Mouse (Mus musculus) CH12.LX (cell line): Measurements from ENCODE around the gene Fggy. TPM values are rescaled to one million over a fixed set of nuclear protein-coding genes. Genes with fewer than 3 reads are reported as not detected.

Experiments
- DNase-seq: peaks from one replicate; pipeline ENCODE4 v3.0.0-alpha.2; 2013; ENCODE audit errors: extremely low read depth
- H3K27ac ChIP-seq: 2 replicates; pipeline ENCODE4 v1.5.1; 2012; ENCODE audit warnings: low read depth, mild to moderate bottlenecking, control low read depth, moderate library complexity; ENCODE audit not compliant: insufficient read depth
- H3K27me3 ChIP-seq: replicated peaks from 2 replicates; pipeline ENCODE3; 2012; ENCODE audit warnings: inconsistent platforms
- H3K36me3 ChIP-seq, 2 experiments: replicated peaks in 1 of 2; 2 replicates each; pipeline versions ENCODE3 to v1.6.1; 2012; ENCODE audit warnings: inconsistent platforms in 1 of 2, low read length in 1 of 2, mild to moderate bottlenecking in 1 of 2, mixed read lengths in 1 of 2, moderate library complexity in 1 of 2; ENCODE audit not compliant: control insufficient read depth in 1 of 2, insufficient read depth in 1 of 2
- H3K4me1 ChIP-seq, 2 experiments: 2 replicates each; pipeline ENCODE4 v1.6.1; 2012; ENCODE audit warnings: inconsistent platforms in 1 of 2, moderate library complexity in 1 of 2; ENCODE audit not compliant: insufficient read depth in 2 of 2, control insufficient read depth in 1 of 2
- H3K4me2 ChIP-seq: 2 replicates; pipeline ENCODE4 v1.6.1; 2012; ENCODE audit warnings: low read depth, mild to moderate bottlenecking, control low read depth; ENCODE audit not compliant: poor library complexity, insufficient read depth, severe bottlenecking
- H3K4me3 ChIP-seq, 3 experiments: fragments of 150-350 bp in 1 of 3; sonication (generic) in 1 of 3; replicated peaks in 1 of 3; 2 replicates each; pipeline versions ENCODE3 to v1.5.1; 2011 to 2012; ENCODE audit warnings: low read depth in 2 of 3, low read length in 2 of 3, mild to moderate bottlenecking in 2 of 3, moderate library complexity in 2 of 3, control low read depth in 1 of 3, improper control_type of control experiment in 1 of 3, inconsistent platforms in 1 of 3, mixed read lengths in 1 of 3; ENCODE audit not compliant: poor library complexity in 1 of 3
- H3K79me2 ChIP-seq: replicated peaks from 2 replicates; pipeline ENCODE4 v1.6.1; 2012; ENCODE audit warnings: mild to moderate bottlenecking, moderate library complexity; ENCODE audit not compliant: control insufficient read depth, poor library complexity, insufficient read depth, severe bottlenecking; ENCODE audit errors: extremely low read depth
- H3K9ac ChIP-seq: 2 replicates; pipeline ENCODE4 v1.6.1; 2012; ENCODE audit warnings: low read depth, mild to moderate bottlenecking, control low read depth, moderate library complexity; ENCODE audit not compliant: insufficient read depth
- H3K9me3 ChIP-seq: replicated peaks from 2 replicates; pipeline ENCODE3; 2012; ENCODE audit warnings: low read length, inconsistent platforms, mixed read lengths
- BHLHE40 ChIP-seq: IDR thresholded peaks from 2 replicates; pipeline ENCODE4 v1.6.1; 2011; ENCODE audit warnings: mild to moderate bottlenecking, low read depth, low read length, improper control_type of control experiment
- CHD1 ChIP-seq: IDR thresholded peaks from 2 replicates; pipeline ENCODE4 v1.6.1; 2012; ENCODE audit warnings: low read depth, low read length, improper control_type of control experiment, inconsistent platforms
- CHD2 ChIP-seq: IDR thresholded peaks from 2 replicates; pipeline ENCODE4 v1.6.1; 2011; ENCODE audit warnings: low read length, improper control_type of control experiment
- CTCF ChIP-seq, 2 experiments: IDR thresholded peaks in 1 of 2; conservative IDR thresholded peaks in 1 of 2; 2 replicates each; pipeline ENCODE4 v1.5.1; 2011 to 2012; ENCODE audit warnings: low read depth in 2 of 2, low read length in 2 of 2, improper control_type of control experiment in 1 of 2, inconsistent platforms in 1 of 2, mild to moderate bottlenecking in 1 of 2, moderate library complexity in 1 of 2
- E2F4 ChIP-seq: IDR thresholded peaks from 2 replicates; pipeline ENCODE4 v1.6.1; 2011; ENCODE audit warnings: low read depth, low read length, improper control_type of control experiment; ENCODE audit not compliant: insufficient replicate concordance
- ELF1 ChIP-seq: IDR thresholded peaks from 2 replicates; pipeline ENCODE4 v1.6.1; 2014; ENCODE audit warnings: low read depth, mild to moderate bottlenecking, inconsistent platforms, low read length, improper control_type of control experiment
- EP300 ChIP-seq: IDR thresholded peaks from 2 replicates; pipeline ENCODE4 v1.6.1; 2011; ENCODE audit warnings: low read length, improper control_type of control experiment
- ETS1 ChIP-seq: conservative IDR thresholded peaks from 2 replicates; pipeline ENCODE4 v1.6.1; 2012; ENCODE audit warnings: low read depth, mild to moderate bottlenecking, inconsistent platforms, low read length, improper control_type of control experiment, moderate library complexity
- GABPA ChIP-seq: IDR thresholded peaks from 2 replicates; pipeline ENCODE4 v1.6.1; 2012; ENCODE audit warnings: low read depth, low read length, improper control_type of control experiment, inconsistent platforms; ENCODE audit not compliant: insufficient replicate concordance
- JUND ChIP-seq: conservative IDR thresholded peaks from 2 replicates; pipeline ENCODE4 v1.6.1; 2011; ENCODE audit warnings: low read depth, low read length, improper control_type of control experiment
- KAT2A ChIP-seq: IDR thresholded peaks from 2 replicates; pipeline ENCODE4 v1.6.1; 2012; ENCODE audit warnings: low read length, improper control_type of control experiment, inconsistent platforms; ENCODE audit not compliant: insufficient replicate concordance
- MAX ChIP-seq: IDR thresholded peaks from 2 replicates; pipeline ENCODE4 v1.6.1; 2011; ENCODE audit warnings: low read length, improper control_type of control experiment
- MXI1 ChIP-seq: IDR thresholded peaks from 2 replicates; pipeline ENCODE4 v1.6.1; 2011; ENCODE audit warnings: mild to moderate bottlenecking, low read depth, low read length, improper control_type of control experiment
- MYC ChIP-seq: IDR thresholded peaks from 2 replicates; pipeline ENCODE4 v1.6.1; 2011; ENCODE audit warnings: low read depth, mild to moderate bottlenecking, improper control_type of control experiment, low read length
- NELFE ChIP-seq: IDR thresholded peaks from 2 replicates; pipeline ENCODE4 v1.6.1; 2011; ENCODE audit warnings: low read depth, low read length, improper control_type of control experiment
- NRF1 ChIP-seq: IDR thresholded peaks from 2 replicates; pipeline ENCODE4 v1.6.1; 2014; ENCODE audit warnings: low read depth, mild to moderate bottlenecking, inconsistent platforms, low read length, improper control_type of control experiment, moderate library complexity
- PAX5 ChIP-seq: IDR thresholded peaks from 2 replicates; pipeline ENCODE4 v1.6.1; 2012; ENCODE audit warnings: low read length, inconsistent platforms, mixed read lengths
- POLR2A ChIP-seq: IDR thresholded peaks from 2 replicates; pipeline ENCODE4 v1.6.1; 2011; ENCODE audit warnings: low read depth, mild to moderate bottlenecking, improper control_type of control experiment, low read length
- POLR2AphosphoS2 ChIP-seq: IDR thresholded peaks from 2 replicates; pipeline ENCODE4 v1.6.1; 2011; ENCODE audit warnings: low read depth, low read length, improper control_type of control experiment
- SMC3 ChIP-seq: IDR thresholded peaks from 2 replicates; pipeline ENCODE4 v1.6.1; 2011; ENCODE audit warnings: low read depth, low read length, improper control_type of control experiment
- UBTF ChIP-seq: IDR thresholded peaks from 2 replicates; pipeline ENCODE4 v1.6.1; 2012; ENCODE audit warnings: low read depth, mild to moderate bottlenecking, inconsistent platforms, low read length, improper control_type of control experiment, moderate library complexity
- ZMIZ1 ChIP-seq: IDR thresholded peaks from 2 replicates; pipeline ENCODE4 v1.6.1; 2012; ENCODE audit warnings: low read depth, mild to moderate bottlenecking, inconsistent platforms, low read length, improper control_type of control experiment
- ZNF384 ChIP-seq: IDR thresholded peaks from 2 replicates; pipeline ENCODE4 v1.6.1; 2012; ENCODE audit warnings: low read depth, low read length, improper control_type of control experiment, inconsistent platforms
- dilution Hi-C: fragments of 300-500 bp; cut with MboI; formaldehyde crosslinking; loops from 2 replicates; pipeline ENCODE4 v1.14.3; 2020; ENCODE audit warnings: low sequenced_read_pairs; ENCODE audit not compliant: extremely low pct_unique_long_range_greater_than_20kb, extremely low pct_ligation_motif_present
- in situ Hi-C: fragments of 300-500 bp; cut with MboI; formaldehyde crosslinking; loops from 3 replicates; pipeline ENCODE4 v1.14.3; 2019; ENCODE audit warnings: low sequenced_read_pairs, low pct_ligation_motif_present, low pct_unique_long_range_greater_than_20kb, mixed read lengths
- polyA plus RNA-seq: library from polyadenylated mRNA; unstranded; fragments of >175 nt; gene quantifications from 2 replicates; pipeline ENCODE4 v1.2.1, GENCODE M21; 2012; ENCODE audit warnings: low read depth; ENCODE audit not compliant: insufficient read length
- total RNA-seq, 2 experiments: library from RNA; depleted of rRNA; stranded (reverse); fragments of 300-350 nt in 1 of 2; fragments of >200 nt in 1 of 2; gene quantifications; 2 replicates each; pipeline ENCODE4 v1.2.3; 2012 to 2014

The Fggy gene
- total and polyA plus RNA-seq, 3 experiments, result 6.2 to 7.5 (median 6.9) TPM

GRCm38 (mm10) chr4:95788867-95789266 is 231.6 kb downstream of the Fggy start:
- H3K27ac ChIP-seq, result no peak overlapping the region
- TF ChIP-seq POLR2A (no peak), JUND (no peak), UBTF (no peak), EP300 (no peak), CTCF (conservative IDR thresholded peaks at IDR 0.05 in 1 of 2, IDR thresholded peaks at IDR 0.05 in 1 of 2; ENCODE audit: low read depth in 2 of 2, low read length in 2 of 2) (no peak), PAX5 (no peak), E2F4 (no peak), SMC3 (no peak), CHD1 (no peak)
- in situ Hi-C loops (no loop called here), dilution Hi-C loops (no loop called here)
- H3K36me3 ChIP-seq, result no peaks in the 10 kb centered on the region
- H3K9me3 ChIP-seq, result no peaks in the 10 kb centered on the region
- no peak overlapping the region for H3K4me2 ChIP-seq
- no peak overlapping the region for H3K9ac ChIP-seq
- no peaks in the 10 kb centered on the region for H3K4me1 ChIP-seq
- H3K4me3 ChIP-seq, result no peak overlapping the region
- no peaks in the 10 kb centered on the region for H3K27me3 ChIP-seq
- DNase-seq, result no peak
- H3K79me2 ChIP-seq, result no peaks in the 10 kb centered on the region

- dilution Hi-C loops (no loop called here), in situ Hi-C loops (no loop called here)
- DNase-seq, result no peak
- H3K9me3 ChIP-seq, result no peaks in the 10 kb centered on the region
- H3K79me2 ChIP-seq, result no peaks in the 10 kb centered on the region
- no peak overlapping the region for H3K9ac ChIP-seq
- H3K36me3 ChIP-seq, result no peaks in the 10 kb centered on the region
- H3K4me2 ChIP-seq, result no peak overlapping the region
- no peak overlapping the region for H3K27ac ChIP-seq
- no peak overlapping the region for H3K4me3 ChIP-seq
- H3K27me3 ChIP-seq, result no peaks in the 10 kb centered on the region
- no peak for TF ChIP-seq E2F4
- TF ChIP-seq BHLHE40, result no peak
- no peak for TF ChIP-seq CTCF (conservative IDR thresholded peaks at IDR 0.05 in 1 of 2, IDR thresholded peaks at IDR 0.05 in 1 of 2; ENCODE audit: low read depth in 2 of 2, low read length in 2 of 2)
- no peak for TF ChIP-seq GABPA
- no peak for TF ChIP-seq ZNF384
- no peaks in the 10 kb centered on the region for H3K4me1 ChIP-seq
Measured at GRCm38 (mm10) chr4:95791913-95792475, 234.7 kb downstream of the Fggy start.

DNA sequence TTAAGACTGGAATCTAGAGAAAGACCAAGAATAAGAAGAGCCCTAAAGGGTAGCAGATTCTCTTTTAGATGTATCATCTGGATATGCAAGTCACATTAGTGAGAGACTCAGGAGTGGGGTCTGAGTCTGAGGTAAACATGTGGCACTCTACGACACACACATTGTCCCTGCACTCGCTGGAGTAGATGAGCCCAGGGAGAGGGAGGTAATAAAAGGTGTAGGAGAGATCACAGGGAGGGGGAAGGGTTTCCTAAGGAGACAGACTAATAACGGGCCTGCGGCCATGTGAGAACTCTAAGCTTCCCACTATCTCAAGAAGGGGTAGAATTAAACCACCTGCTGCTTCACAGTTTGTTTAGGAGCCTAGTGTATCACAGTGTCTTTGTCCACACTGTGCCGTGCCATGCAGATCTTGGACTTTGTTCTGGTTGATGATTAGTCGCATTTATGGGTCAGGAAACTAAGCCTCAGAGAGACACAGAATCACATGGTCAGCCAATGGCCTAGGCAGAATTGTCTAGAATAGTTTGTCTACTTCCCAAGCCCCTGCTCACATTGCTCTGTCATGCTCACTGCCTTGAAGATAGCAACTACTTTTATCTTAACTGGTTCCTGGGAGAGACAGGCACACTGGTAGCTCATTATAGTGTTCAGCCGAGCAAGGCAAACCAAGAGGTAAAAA is 236.5 kb downstream of the Fggy start:
- H3K4me1 ChIP-seq, result no peaks in the 10 kb centered on the region
- in situ Hi-C loops, result no loop called here

More for the DNA sequence above, 236.5 kb downstream of the Fggy start:
- TF ChIP-seq MYC (no peak), E2F4 (no peak), NELFE (no peak), SMC3 (no peak), ZMIZ1 (no peak), NRF1 (no peak), CTCF (conservative IDR thresholded peaks at IDR 0.05 in 1 of 2, IDR thresholded peaks at IDR 0.05 in 1 of 2; ENCODE audit: low read depth in 2 of 2, low read length in 2 of 2) (no peak), KAT2A (no peak), ELF1 (no peak), POLR2AphosphoS2 (no peak), UBTF (no peak), ETS1 (no peak), CHD2 (no peak), EP300 (no peak), BHLHE40 (no peak), MXI1 (no peak), MAX (no peak)
- no peaks in the 10 kb centered on the region for H3K36me3 ChIP-seq
- no peak overlapping the region for H3K9ac ChIP-seq
- no peaks in the 10 kb centered on the region for H3K9me3 ChIP-seq
- H3K27ac ChIP-seq, result no peak overlapping the region
- DNase-seq, result no peak
- H3K4me2 ChIP-seq, result no peak overlapping the region
- H3K4me3 ChIP-seq, result no peak overlapping the region
- no peaks in the 10 kb centered on the region for H3K79me2 ChIP-seq
- no peaks in the 10 kb centered on the region for H3K27me3 ChIP-seq
- dilution Hi-C loops, result no loop called here
